Mouse (Mus musculus) cerebellum, adult 11-12 months (tissue): ENCODE data around the gene Gad1.
"Not testable (repeated sequence)": the region's sequence is repeated elsewhere in the genome, so short reads cannot be mapped to it uniquely, and the experiment has no call there.

ENCODE experiments used
- DNase-seq: peaks from one replicate; pipeline ENCODE4 v3.0.0; 2022

Gene Gad1

DNA sequence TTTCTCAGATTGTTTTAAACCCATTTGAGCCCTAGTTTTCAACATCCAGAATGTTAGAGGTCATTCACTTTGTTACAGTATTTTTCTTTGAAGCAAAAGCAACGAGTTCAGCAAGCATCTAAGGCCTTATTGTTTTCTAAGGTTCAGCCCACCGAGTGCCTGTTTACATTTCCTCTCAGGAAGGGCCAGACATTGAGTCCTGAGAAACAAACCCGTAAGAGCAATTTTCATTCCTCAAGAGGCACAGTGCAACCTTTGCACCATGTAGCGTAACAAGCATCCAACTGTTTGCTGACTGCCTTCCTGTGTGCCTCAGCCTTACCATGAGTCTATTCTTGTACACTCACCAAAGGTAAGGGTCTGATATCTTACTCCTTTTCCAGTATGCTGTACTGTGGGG, at the start of gene Gad1:
TSS of gene Gad1 (plus strand) at position 301 of the 400 bp plus-strand sequence.
- no peak for DNase-seq

DNA sequence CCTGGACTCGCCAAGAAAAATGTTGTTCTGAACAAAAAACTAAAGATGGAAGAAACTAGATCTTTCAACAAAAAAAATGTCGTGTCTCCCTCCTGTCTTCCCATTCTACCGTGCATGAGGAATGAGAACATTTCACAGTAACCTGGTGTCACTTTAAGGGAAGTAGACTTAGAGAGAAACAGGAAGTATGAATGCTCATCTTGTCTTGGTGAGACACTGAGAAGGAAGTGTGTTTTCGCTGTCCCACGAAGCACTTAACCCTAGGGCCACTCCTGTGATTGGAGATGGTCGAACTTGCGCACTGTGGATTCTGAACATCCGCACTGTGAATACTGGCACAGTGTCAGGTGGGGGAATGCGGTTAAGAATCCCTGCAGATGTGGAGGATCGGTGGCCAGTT, 49.4 kb upstream of the Gad1 start:
- DNase-seq, result no peak

DNA sequence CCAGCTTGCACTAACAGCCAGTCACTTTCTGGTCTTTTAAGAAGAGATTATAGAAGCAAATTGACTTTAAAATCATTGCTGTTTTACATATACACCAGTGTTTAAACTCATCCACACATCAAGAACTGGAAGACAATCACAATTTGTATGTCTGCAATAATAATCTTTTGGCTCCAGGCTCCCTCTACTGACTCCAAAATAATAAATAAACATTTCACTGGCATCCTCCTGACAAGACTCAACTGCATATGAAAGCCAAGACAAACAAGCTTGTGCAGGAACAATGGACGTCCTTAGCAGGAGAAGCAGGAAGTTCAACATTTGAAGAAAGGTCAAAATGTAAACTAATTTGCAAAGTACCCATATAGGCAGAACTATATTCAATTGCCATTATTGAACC, 47.6 kb upstream of the Gad1 start:
- DNase-seq, result no peak

DNA sequence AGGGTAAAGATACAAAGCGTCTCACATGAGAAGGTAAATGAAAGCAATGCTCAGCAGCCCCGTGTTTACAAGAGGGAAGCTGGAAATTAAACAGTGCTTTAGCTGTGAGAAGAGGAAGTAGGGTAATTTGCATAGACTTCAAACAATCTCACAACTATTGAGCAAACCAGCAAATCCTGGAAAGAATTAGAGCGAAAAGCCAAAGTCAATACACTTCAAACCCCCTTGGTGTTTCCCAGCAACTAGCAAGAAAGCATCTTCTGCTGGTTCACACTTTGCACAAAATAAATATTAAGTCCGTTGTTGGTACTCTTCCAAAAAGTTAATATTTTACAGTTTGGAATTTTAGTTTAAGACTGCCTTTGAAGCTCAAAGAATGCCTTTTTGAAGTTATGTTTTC, 47.0 kb upstream of the Gad1 start:
- DNase-seq, result no peak

DNA sequence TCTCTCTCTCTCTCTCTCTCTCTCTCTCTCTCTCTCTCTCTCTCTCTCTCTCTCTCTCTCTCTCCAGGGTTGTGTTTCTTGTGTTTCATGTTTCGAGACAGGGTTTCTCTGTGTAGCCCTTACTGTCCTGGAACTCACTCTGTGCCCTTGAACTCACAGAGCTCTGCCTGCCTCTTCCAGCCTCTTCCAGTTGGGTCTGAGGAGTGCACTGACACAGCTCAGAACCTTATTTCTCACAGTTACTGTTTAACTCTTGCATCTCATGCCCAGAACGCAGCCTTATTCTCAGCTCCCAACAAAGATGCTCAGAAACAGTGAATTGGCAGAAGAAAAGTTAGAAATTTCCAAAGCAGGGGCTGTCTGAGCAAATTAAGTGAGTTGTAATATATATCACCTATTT, 46.5 kb upstream of the Gad1 start:
- DNase-seq, result no peak

DNA sequence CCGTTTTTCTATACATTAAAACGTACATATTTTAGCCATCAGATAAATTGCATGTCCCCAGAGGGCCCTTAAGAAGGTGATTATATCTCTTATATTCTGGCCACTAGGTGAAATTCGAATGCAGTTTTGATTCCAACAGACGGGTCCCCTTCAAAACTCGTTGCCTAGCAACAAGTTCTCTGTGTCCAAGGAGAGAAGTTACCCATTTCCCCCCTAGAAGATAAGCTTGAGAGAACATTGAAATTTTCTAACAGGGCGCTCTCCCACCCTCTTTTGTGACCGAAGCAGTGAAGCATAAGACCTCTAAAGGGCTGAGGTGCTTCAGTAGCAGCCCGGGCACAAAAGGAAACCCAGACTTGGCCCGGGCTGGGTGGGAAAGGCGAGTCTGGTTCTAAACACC, 44.4 kb upstream of the Gad1 start, which contains the start of gene Erich2:
TSS of gene Erich2 (plus strand) at position 324 of the 400 bp plus-strand sequence.
- no peak for DNase-seq

DNA sequence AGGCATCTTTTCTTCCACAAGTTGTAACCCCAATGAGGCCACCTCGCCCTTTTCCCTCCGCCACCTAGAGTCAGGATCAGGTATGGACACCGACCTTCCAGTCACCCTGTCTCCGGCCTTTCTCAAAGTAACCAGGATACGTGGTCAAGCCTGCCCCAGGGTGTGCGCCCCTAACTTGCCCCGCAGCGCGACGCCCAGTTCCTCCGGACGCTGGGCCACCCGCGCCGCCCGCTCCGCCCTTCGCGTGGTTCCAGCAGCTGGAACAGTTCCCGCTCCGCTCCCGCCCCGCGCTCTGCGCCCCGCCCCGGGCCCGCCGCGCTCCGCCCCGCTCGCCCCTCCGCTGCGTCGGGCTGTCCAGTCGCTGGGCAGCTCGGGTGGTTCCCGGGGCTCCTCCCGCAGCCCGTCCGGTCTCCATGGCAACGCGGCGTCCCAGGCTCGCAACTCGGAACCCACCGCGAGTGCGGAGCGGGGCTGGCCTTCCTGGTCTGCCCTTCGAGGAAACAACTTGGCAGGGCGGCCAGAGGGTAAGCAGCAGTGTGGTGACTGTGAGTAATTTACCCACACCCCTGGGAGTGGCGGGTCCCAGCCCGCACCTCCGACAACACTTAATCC, 43.7 kb upstream of the Gad1 start:
- DNase-seq, result peak; percentile 30

DNA sequence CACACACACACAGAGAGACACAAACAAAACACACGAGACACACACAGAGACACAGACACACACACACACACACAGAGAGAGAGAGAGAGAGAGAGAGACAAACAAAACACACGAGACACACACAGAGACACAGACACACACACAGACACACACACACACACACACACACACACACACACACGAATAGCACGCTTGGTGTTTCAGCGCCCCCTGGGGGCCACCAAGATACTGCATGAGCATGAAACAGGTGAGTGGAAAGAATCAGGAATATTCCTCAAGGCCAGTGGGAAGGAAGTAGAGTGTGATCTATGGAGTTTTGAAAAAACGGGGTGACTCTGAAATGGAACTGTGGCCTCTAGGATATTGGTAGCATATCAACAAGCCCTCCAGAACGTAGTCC, 14.6 kb upstream of the Gad1 start:
- not testable (repeated sequence) for DNase-seq

DNA sequence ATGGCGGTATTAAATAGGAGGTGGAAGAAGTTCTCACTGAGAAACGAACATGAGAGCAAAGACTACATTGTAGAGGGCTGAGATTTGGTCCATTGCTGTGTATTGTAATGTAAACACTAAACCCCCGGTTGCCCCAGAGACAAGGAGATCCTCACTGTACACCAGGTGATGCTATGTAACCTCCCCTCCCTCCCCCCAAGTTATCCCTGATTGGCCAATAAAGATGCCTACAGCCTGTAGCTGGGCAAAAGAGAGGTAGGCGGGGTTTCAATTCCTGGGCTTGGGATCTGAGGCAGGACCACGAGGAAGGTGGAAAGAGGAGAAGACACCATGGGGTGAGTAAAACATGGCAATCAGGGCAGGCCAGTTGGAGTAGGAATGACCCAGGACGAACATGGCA, 2.2 kb upstream of the Gad1 start:
- DNase-seq, result no peak

DNA sequence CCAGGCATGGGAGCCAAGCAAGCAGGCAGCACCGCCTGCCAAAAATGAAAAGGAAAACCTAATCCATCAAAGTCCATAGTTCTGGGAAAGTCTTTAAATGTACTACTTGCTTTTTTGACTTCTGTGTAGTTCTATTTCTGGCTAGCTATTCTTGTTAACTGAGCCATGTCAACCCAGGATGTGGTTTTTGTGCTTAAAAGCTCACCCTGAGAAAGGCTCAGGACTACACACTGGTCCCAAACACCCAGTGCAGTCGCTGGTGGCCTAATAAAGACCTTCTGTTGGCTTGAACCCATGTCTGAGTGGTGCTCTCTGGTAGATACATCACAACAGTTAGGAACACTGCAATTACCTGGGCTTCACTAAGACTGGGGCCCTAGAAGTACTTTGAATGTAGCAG, 1.4 kb upstream of the Gad1 start:
- DNase-seq, result no peak

DNA sequence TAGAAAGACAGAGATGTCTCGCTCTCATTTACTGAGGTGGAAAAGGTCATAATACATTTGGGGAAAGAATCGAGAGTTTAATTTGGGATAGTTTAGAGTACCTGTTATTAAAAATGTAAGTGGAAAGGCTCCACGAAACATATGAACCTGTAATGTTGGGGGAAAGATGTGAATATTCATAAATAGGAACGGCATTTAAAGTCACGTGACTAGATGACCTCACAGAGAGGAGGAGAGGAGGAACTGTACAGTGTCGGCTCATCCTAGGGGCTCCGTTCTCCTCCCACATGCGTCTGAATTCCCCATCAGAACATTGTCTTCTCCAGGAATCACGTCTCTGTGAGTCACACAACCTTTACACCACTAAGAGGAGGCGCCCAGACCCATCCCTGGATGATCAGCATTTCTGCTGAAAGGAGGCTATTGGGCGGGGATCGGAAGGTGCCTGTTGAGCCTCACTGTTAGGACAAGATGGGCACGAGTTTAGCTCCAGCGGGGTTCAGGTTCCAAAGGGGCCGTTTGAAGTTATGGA, 739 bp upstream of the Gad1 start:
- no peak for DNase-seq

DNA sequence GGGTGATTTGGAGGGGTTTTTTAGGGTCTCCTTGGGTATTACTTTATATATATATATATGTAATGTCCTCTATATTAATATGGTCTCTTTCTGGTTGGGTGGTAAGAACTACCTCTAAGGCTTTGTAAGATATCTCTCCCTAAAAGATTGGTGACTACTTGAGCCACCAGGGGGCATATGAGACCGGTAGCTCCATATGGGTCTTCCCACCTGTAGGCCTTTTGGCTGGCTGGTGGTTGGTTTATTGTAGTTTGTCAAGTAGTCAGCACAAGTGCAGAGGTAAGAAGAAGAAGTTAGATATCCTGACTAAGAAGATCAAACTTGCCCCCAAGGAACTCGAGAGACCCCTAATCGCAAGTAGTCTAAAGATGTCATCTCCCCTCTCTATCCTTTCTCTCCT, 954 bp downstream of the Gad1 start:
- DNase-seq, result no peak

DNA sequence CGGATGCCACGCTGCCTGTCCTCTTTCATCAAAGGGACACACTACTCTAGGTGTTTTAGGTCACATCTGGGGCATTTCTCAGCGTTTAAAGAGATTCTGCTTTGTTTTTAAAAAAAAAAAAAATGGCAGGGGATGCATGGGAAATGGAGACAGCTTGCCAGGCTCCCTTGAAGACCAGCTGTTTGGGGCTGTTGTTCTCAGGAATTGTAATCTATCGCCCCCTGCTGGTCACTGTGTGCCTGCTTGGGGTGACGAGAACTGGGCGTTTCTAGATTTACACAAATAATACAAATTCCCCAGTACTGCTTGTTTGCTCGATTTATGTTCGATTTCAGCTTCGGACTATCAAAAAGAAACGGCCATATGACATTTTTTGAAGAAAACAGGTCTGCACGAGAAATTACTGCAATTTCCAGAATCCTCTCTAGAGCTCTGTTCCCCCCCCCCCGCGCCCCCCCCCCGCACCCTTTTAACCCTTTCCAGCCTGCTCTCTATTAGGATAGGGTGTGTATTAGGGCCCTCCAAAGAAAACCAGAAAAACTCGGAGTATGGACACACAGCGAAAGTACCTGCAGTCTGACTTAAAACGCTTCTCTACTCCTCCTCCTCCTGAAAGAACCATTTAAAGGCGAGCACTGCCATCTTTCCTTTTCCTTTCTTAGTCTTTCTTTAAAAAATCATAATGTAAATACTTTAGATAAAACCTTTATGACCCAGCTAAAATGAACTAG, 5.4 kb downstream of the Gad1 start:
- DNase-seq, result peak; percentile 39

DNA sequence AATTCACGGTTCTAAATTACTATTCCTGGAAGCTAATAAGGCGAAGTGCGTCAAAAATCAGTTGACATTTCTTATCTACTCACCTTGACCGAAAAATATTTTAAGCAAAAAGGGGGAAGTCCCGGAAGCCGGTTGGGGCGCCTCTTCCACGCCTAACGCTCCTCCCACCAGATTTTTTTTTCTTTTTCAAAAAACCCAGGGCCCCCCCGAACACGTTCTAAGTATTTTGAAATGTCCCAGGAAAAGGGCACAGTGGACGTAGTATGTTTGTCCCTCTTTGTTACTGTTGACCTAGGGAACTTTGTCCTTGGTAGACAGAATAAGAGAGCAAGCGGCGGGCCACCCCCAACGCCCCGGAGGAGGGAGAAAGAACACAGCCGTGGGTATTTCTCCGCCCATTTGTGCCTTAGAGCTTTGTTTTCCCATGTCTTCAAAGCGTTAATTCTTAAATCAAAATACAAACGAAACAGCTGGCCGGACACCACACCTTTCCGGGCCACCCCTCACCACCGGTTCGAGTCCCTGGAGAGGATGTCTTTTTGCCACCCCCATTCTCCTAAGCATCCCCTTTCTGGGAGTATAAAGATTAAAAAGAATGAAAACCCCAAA, 6.1 kb downstream of the Gad1 start:
- no peak for DNase-seq

DNA sequence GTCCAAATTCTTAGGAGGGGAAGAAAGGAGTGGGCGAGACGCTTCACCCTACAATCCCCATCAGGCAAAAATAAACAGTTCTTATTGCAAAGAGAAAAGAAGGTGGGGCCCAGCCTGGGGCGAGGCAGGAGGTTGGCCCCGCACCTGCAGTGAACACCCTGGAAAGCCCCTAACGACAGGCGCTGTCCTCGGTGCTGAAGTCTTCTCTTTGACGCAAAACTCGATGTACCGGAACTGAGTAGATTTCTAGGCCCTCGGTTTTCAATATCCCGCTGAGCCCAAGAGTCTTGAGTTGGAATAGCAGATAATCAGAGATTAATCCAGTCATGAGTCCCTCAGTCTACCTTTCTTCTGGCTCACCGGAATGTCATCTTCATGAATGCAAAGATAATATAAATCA, 6.6 kb downstream of the Gad1 start:
- no peak for DNase-seq

DNA sequence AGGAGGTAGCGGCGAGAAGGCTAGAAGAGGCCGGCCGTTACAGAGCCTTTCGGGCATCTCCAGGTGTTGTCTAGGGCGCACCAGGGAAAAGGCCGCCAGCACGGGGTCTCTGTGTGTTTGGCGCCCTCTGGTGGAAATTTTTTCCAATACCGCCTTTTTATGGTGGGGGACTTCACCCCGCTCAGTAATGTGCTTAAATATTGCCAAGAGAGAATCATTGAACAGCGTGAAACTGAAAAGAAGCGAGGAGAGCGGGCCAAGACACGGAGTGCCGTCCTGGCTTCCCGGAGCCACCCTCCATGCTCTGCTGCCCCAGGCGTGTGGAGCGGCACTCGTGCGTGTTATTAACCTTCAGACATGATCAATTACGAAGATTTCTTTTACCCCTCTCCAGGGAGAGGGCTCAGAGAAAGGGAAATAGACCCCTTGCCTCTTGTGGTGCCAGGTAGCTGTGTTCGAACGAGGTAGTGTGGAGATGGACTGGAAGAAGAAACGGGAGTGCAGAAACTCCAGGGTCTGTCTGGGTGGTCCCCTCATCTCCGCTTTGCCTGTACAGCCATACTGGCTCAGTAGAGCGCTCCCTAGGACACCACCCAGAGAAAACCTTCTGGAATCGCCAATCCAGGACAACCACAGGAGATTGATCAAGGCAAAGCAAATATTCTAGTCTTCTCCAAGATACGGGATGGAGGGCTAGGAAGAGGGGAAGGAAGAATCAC, 8.4 kb downstream of the Gad1 start:
- no peak for DNase-seq

DNA sequence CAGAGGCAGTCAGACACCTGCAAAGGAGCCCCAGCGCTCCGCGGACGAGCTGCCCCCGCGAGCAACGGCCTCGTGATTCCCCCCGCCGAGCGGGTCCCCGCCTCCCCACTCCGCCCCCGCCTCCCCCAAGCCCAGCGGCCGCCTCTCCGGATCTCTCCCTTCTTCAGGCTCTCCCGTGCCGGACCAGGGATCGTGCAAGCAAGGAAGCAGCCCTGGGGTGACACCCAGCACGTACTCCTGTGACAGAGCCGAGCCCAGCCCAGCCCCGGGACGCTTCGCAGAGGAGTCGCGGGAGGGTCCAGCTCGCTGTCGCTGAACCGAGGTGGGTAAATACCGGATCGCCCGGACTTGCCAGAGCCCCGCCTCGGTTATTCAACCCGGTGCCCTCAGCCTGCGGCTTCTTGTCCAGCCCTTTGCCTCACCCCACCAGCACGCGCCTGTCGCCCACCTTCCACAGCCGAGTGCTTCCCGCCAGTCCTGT, 9.2 kb downstream of the Gad1 start:
- no peak for DNase-seq

DNA sequence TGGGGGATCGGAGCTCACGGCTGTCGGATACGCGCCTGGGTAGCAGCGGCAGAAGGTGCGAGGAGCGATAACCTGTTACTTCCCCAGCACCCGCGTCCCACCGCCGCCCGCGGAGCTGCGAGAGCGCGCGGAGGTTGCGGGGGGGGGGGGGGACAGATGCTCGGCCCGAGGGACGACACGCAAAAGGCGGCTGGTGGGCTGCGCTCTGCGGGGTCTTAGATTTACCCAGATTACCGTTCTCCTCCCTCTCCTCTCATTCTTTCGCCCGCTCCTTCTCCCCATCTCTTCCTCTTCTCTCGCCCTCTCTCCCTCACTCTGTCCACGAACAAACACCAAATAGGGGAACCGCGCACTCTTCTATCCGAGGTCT, 9.7 kb downstream of the Gad1 start:
- no peak for DNase-seq

DNA sequence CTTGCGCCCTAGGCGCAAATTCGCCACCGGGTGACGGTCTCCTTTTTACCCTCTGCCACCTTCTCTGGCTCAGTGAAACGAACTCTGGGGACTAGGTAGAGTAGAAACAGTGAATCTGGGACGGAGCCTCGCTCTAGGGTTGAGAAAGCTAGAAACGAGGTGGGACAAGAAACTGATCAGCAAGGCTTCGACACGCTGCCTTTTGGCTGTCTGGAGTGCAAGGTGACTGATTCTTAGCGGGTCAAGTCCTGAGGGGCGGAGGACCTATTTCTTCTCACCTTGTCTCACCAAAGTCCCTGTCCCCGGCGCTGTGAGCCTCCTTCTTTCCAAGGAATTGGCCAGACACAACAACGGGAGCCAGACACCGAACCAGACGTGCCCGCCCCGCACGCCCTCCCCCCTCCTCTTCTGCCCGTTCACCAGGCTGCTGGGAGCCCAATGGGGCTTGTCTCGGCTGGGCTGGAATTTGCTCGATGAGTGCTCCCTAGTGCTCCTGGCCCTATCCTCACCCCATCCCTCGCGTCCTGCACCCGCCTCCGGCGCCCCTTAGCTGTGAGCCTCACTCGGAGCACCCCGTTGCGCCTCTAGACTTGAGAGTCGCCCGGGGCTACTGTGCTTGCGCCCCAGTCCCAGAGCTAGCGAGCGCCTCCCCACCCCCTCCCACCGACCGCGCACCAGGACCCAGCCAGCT, 10.3 kb downstream of the Gad1 start:
- no peak for DNase-seq

DNA sequence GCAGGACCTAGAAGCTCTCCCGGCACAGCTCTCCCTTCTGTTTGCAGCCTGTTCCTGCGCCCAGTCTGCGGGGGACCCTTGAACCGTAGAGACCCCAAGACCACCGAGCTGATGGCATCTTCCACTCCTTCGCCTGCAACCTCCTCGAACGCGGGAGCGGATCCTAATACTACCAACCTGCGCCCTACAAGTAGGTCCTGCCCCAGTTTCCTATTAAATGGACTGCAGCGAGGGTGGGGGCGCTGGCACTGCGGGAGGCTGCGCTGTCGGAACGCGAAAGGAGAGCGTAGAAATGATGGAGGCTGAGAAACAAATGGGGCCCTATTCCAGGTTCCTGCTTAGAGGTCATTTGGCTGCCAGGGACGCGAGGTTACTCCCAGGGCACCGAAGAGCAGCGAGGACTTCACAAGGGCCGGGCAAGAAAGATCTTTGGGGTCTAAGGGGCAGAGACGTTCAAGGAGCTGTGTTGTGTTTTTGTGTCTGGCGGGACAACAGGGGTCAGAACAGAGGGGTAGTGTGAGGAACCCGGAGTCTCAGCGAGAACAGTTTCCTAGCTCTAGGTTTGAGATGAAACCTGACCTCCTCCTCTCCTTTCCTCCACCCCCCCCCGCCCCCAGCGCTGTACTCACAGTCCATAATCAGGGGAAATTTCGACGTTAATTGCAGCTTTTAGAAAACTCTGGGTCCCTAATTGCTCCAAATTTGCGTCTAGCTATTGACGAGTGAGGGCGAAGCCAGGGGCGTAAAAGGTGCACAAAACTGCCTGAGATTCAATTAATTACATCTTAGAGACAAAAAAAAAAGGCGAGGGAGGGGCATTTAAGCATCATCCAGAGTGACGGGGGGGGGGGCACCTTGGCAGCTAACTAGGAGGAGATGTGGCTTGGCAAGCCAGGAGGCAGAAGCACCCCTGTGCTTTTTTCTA, 11.1 kb downstream of the Gad1 start:
- no peak for DNase-seq

DNA sequence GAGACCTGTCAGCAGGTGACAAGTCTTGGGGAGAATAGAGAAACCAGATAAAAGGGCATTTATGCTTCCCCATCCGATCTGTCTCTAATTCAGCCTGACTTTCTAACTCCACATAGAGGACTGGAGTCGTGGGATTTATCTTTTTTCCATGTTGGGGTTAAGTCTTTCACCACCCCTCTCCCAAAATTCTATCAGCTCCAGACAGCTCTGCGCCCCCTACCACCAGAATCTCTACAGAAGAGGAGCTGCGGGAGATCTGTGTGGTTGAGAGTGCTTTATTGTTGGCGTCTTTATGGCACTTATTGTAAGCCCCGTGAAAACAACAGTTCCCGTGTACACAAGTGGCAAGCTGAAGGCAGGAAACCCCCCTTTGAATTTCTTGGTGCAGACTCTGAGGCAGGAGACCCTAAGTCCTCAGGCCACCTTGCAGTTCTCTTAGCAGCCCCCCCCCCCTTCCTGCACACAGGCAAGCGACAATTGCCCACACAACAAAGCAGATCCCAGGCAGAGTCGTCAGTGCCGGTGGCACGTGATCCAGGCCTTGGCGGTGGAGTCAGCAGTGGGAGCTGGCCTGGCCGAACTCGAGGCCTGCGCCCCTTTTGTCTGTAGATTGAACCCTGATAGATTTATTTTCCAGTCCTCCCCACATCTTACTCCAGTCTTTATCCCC, 11.9 kb downstream of the Gad1 start:
- DNase-seq, result no peak
